Mouse (Mus musculus) liver, adult 2 months (tissue): ENCODE data around the gene Slc25a27.

Experiments used
- CTCF ChIP-seq: fragments of 200-500 bp; IDR thresholded peaks from 2 replicates; pipeline ENCODE4 v1.5.1; 2011; ENCODE audit warnings: low read depth, low read length, control low read depth
- POLR2A ChIP-seq: fragments of 200-500 bp; IDR thresholded peaks from 2 replicates; pipeline ENCODE4 v1.6.1; 2011; ENCODE audit warnings: low read length, control low read depth; ENCODE audit not compliant: insufficient read depth; ENCODE audit errors: extremely low read depth

DNA sequence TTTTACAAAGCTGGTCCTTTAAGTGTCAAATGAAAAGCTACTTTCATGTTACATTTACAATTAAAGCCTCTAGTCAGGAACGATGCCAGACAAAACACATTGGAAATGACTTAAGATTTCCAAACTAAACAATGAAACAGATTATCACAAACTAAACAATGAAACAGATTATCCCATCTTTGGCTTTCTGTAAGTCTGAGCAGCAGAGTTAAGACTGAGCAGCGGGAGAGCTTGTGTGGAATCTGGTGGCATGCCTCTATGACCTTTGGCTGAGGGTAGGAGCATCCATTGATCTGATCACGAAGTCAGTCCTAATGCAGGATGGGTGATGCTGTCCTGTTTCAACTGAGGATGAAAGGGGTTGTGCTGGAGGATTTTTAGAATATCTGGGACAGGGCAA, 54.8 kb downstream of the Slc25a27 start:
- no peak for TF ChIP-seq CTCF
- TF ChIP-seq POLR2A: no peak
